Mouse (Mus musculus): ENCODE measurements around the gene Hyal3. TPM values are rescaled to one million over a fixed set of nuclear protein-coding genes. Genes with fewer than 3 reads are reported as not detected.

The Hyal3 gene
- total and polyA plus RNA-seq, 3 experiments, result 2.3 to 6.8 TPM; not detected in 1

DNA sequence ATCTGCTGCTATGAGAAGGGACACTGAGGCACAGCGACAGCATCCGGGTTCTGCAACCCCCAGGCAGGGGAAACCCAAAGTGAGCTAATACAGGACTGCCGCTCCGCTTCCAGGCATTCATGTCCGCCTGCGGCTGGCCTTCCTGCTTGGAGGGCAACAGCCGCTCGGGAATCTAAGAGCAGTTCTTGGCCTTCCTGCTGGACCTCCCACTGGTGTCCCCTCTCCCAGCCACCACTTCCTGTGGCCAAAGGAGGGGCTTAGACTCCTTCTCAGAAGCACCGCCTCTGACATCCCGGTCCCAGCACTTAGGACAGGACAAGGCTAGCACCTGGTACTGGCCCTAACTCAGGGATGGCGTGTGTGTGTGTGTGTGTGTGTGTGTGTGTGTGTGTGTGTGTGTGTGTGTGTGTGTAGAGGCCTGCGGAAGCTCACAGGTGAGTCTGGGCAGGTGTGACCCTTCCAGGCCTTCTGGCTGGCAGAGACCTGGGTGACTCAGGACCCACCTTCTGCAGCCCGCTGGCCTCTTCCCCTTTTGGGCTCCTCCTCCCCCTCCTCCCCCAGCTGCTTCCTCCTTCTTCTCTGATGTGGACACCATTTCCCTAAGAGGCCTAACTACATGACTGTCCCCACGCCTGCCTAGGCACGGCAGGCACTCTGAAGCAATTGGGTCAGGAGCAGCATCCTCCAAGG, 48.2 kb downstream of the Hyal3 start:
- Histone ChIP-seq H3K9me3 (replicated peaks; ENCODE audit: insufficient read depth, low read length) (no peaks in the 10 kb centered on the region), H3K27me3 (ENCODE audit: control insufficient read depth in 1 of 2, insufficient read depth in 2 of 2, low read length in 2 of 2) (no peaks in the 10 kb centered on the region), H3K4me3 (ENCODE audit: control insufficient read depth in 1 of 2, insufficient read depth in 1 of 2, low read depth in 2 of 2, low read length in 2 of 2) (peak overlapping the region; percentile 17 to 36; a peak in 3 of 4 replicates), H3K36me3 (ENCODE audit: control insufficient read depth in 1 of 2, insufficient read depth in 2 of 2, low read length in 2 of 2) (peaks cover 0 to 27% of the 10 kb centered on the region in 2 experiments; a peak in 2 of 4 replicates), H3K9ac (ENCODE audit: control insufficient read depth, low read depth, low read length, poor library complexity, severe bottlenecking) (peak overlapping the region; percentile 61), H3K27ac (ENCODE audit: control insufficient read depth, low read depth, low read length) (peak overlapping the region; percentile 86), H3K4me1 (ENCODE audit: control insufficient read depth in 1 of 2, insufficient read depth in 2 of 2, low read length in 2 of 2) (peaks cover 13 to 37% of the 10 kb centered on the region in 2 experiments), H3K79me2 (ENCODE audit: control insufficient read depth, insufficient read depth, low read length, poor library complexity) (peaks cover 60% of the 10 kb centered on the region)
- peak; percentile 89 for DNase-seq (ENCODE audit: low read depth, low spot score)
- TF ChIP-seq SIN3A (IDR thresholded peaks at IDR 0.05; ENCODE audit: low read length) (0 out of 2 replicates have a peak, but pooled peaks have one; percentile 30), EP300 (IDR thresholded peaks at IDR 0.05; ENCODE audit: low read depth in 1 of 2, low read length in 2 of 2) (peak; percentile 23 to 30; a peak in 1 of 4 replicates), GATA1 (IDR thresholded peaks at IDR 0.05; ENCODE audit: low read depth, low read length) (no peak), MAZ (IDR thresholded peaks at IDR 0.05; ENCODE audit: low read depth, low read length) (peak; percentile 48; the same call in 1 of the 2 replicates), BHLHE40 (IDR thresholded peaks at IDR 0.05; ENCODE audit: borderline replicate concordance, low read depth, low read length) (no peak), HCFC1 (IDR thresholded peaks at IDR 0.05; ENCODE audit: low read depth, low read length) (peak; percentile 56; the same call in 1 of the 2 replicates), JUND (IDR thresholded peaks at IDR 0.05; ENCODE audit: low read depth, low read length) (no peak), MEF2A (IDR thresholded peaks at IDR 0.05; ENCODE audit: extremely low read depth, insufficient replicate concordance, low read depth, low read length, poor library complexity, severe bottlenecking) (no peak), SMC3 (IDR thresholded peaks at IDR 0.05; ENCODE audit: low read depth, low read length) (no peak), MAFK (IDR thresholded peaks at IDR 0.05; ENCODE audit: borderline replicate concordance, low read depth, low read length) (no peak), POLR2A (IDR thresholded peaks at IDR 0.05; ENCODE audit: control insufficient read depth in 1 of 2, insufficient read depth in 1 of 2, low read depth in 1 of 2, low read length in 2 of 2, poor library complexity in 1 of 2) (peak in 1 of 2 experiments; percentile 43; a peak in 1 of 4 replicates), ZC3H11A (IDR thresholded peaks at IDR 0.05; ENCODE audit: low read depth, low read length) (no peak), ZKSCAN1 (IDR thresholded peaks at IDR 0.05; ENCODE audit: low read depth, low read length) (no peak), TAL1 (IDR thresholded peaks at IDR 0.05; ENCODE audit: low read length) (no peak; the same call in 1 of the 2 replicates), TCF12 (IDR thresholded peaks at IDR 0.05; ENCODE audit: low read depth, low read length) (0 out of 2 replicates have a peak, but pooled peaks have one; percentile 10), MXI1 (IDR thresholded peaks at IDR 0.05; ENCODE audit: low read depth, low read length) (peak; percentile 52; the same call in 1 of the 2 replicates)

- Histone ChIP-seq H3K9ac (ENCODE audit: control insufficient read depth, low read depth, low read length, poor library complexity, severe bottlenecking) (peak overlapping the region; percentile 61), H3K79me2 (ENCODE audit: control insufficient read depth, insufficient read depth, low read length, poor library complexity) (peaks cover 62% of the 10 kb centered on the region), H3K27me3 (ENCODE audit: control insufficient read depth in 1 of 2, insufficient read depth in 2 of 2, low read length in 2 of 2) (no peaks in the 10 kb centered on the region), H3K27ac (ENCODE audit: control insufficient read depth, low read depth, low read length) (peak overlapping the region; percentile 86), H3K9me3 (replicated peaks; ENCODE audit: insufficient read depth, low read length) (no peaks in the 10 kb centered on the region), H3K4me1 (ENCODE audit: control insufficient read depth in 1 of 2, insufficient read depth in 2 of 2, low read length in 2 of 2) (peaks cover 10 to 32% of the 10 kb centered on the region in 2 experiments), H3K36me3 (ENCODE audit: control insufficient read depth in 1 of 2, insufficient read depth in 2 of 2, low read length in 2 of 2) (peaks cover 0 to 22% of the 10 kb centered on the region in 2 experiments; a peak in 2 of 4 replicates), H3K4me3 (ENCODE audit: control insufficient read depth in 1 of 2, insufficient read depth in 1 of 2, low read depth in 2 of 2, low read length in 2 of 2) (peak overlapping the region; percentile 17 to 36; a peak in 3 of 4 replicates)
- TF ChIP-seq MEF2A (IDR thresholded peaks at IDR 0.05; ENCODE audit: extremely low read depth, insufficient replicate concordance, low read depth, low read length, poor library complexity, severe bottlenecking), result no peak
- TF ChIP-seq CHD1 (IDR thresholded peaks at IDR 0.05; ENCODE audit: low read depth, low read length), result no peak
- TF ChIP-seq POLR2AphosphoS5 (IDR thresholded peaks at IDR 0.05; ENCODE audit: borderline replicate concordance, low read depth, low read length), result no peak
- no peak for TF ChIP-seq TBP (IDR thresholded peaks at IDR 0.05; ENCODE audit: low read depth, low read length)
- no peak for TF ChIP-seq MAFK (IDR thresholded peaks at IDR 0.05; ENCODE audit: borderline replicate concordance, low read depth, low read length)
- no peak for TF ChIP-seq RAD21 (IDR thresholded peaks at IDR 0.05; ENCODE audit: low read depth, low read length)
- TF ChIP-seq ZNF384 (IDR thresholded peaks at IDR 0.05; ENCODE audit: low read depth, low read length), result no peak
- no peak for TF ChIP-seq SMC3 (IDR thresholded peaks at IDR 0.05; ENCODE audit: low read depth, low read length)
- TF ChIP-seq SIN3A (IDR thresholded peaks at IDR 0.05; ENCODE audit: low read length), result no peak
- no peak for TF ChIP-seq ELF1 (IDR thresholded peaks at IDR 0.05; ENCODE audit: low read depth, low read length)
- TF ChIP-seq RCOR1 (IDR thresholded peaks at IDR 0.05; ENCODE audit: low read depth, low read length), result no peak
- TF ChIP-seq CTCF (IDR thresholded peaks at IDR 0.05 in 2 of 3, conservative IDR thresholded peaks at IDR 0.05 in 1 of 3; ENCODE audit: control insufficient read depth in 1 of 3, insufficient read depth in 1 of 3, low read depth in 2 of 3, low read length in 3 of 3, poor library complexity in 1 of 3, severe bottlenecking in 1 of 3), result no peak
- TF ChIP-seq ZKSCAN1 (IDR thresholded peaks at IDR 0.05; ENCODE audit: low read depth, low read length), result no peak
- TF ChIP-seq E2F4 (IDR thresholded peaks at IDR 0.05; ENCODE audit: borderline replicate concordance, low read depth, low read length), result no peak
- TF ChIP-seq JUND (IDR thresholded peaks at IDR 0.05; ENCODE audit: low read depth, low read length), result no peak
- TF ChIP-seq TAL1 (IDR thresholded peaks at IDR 0.05; ENCODE audit: low read length), result no peak
- TF ChIP-seq ETS1 (IDR thresholded peaks at IDR 0.05; ENCODE audit: low read depth, low read length), result no peak
- no peak for TF ChIP-seq UBTF (IDR thresholded peaks at IDR 0.05; ENCODE audit: borderline replicate concordance, insufficient read depth, low read depth, low read length)
- TF ChIP-seq POLR2A (IDR thresholded peaks at IDR 0.05; ENCODE audit: control insufficient read depth in 1 of 2, insufficient read depth in 1 of 2, low read depth in 1 of 2, low read length in 2 of 2, poor library complexity in 1 of 2), result no peak
- no peak for DNase-seq (ENCODE audit: low read depth, low spot score)
These were observed 48.8 kb downstream of the Hyal3 start for GRCm38 (mm10) chr9:107629411-107629730.
